Mouse (Mus musculus) left cerebral cortex, postnatal 10 days (tissue): ENCODE results near the gene Arl6ip6. TPM values are rescaled to one million over a fixed set of nuclear protein-coding genes. Genes with fewer than 3 reads are reported as not detected.

Experiments
- DNase-seq, 2 experiments: peaks; one replicate each; pipeline ENCODE4 v3.0.0; 2021 to 2022; ENCODE audit warnings: low spot score in 2 of 2, mixed read lengths in 1 of 2; ENCODE audit errors: extremely low spot score in 1 of 2
- intact Hi-C: fragments of 180-260 bp; cut with DNase I; formaldehyde crosslinking; loops from one replicate; pipeline ENCODE4 v1.15.1; 2025
- total RNA-seq, 2 experiments: library from RNA; stranded (reverse); gene quantifications; 2 replicates each; pipeline ENCODE4 v1.2.3; 2021

Gene Arl6ip6
- total RNA-seq = 10 to 100 TPM; 14.6 to 17.2 TPM

DNA sequence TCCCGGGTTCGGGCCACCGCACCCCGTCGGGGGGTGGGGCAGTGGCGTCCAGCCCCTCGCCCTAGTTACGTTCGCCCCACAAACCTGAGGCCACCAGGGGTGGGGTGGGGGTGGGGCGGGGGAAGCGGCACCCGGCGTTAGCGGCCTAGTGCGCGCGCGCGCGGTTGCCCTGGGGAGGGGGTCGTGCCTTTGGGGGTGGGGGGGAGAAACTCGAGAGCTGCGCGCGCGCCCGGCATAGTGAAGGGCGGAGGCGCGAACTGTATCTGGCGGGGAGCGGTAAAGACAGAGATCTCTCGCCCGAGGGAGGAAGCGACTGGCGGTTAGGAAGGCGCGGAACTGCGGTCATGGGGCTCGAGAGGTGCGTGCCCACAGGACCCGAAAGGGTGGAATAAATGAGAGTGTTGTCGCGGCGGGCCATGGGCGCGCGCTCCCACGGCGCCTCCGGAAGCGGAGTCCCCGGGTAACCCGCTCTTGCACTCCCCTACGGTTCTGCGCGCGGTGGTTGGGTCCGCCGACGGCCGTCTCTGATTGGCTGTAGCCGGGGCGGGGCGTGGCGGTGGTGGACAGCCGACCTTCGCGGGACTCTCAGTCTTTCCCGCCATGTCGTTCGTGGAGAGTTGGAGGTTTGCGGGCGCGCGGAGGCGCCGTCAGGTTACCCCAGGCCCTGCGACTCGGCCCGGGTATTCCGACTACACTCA, at the start of gene Arl6ip6:
Gene Arl6ip6 (plus strand): TSS at position 204 of the 698 bp plus-strand sequence.
- DNase-seq = peak; percentile 95 to 99
- intact Hi-C loops = loop anchor here (5.0 kb wide), 1 partner anchor 434 kb away; no protein-coding TSS in a partner anchor

GRCm38 (mm10) chr2:53146852-53147251, 44.7 kb upstream of the Arl6ip6 start:
- DNase-seq = no peak
- intact Hi-C loops = no loop called here

DNA sequence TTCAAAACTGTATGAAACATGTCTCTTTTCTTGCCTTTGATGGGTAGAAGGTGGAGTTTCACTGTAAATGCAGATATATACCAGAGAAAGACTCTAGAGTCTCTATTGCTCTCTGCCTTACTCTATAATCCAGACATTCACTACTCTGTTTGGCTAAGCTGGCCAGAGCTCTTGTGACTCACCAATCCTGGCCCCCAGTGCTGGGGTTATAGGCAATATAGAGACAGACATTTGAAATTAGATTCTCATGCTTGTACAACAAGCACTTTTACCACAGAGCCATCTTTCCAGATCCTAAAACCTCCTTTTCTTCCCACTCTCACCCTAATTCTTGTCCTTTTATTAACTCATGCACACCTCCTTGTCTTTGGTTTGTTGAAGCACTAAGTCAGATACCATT, 17.6 kb upstream of the Arl6ip6 start:
- no peak for DNase-seq
- intact Hi-C loops = no loop called here

DNA sequence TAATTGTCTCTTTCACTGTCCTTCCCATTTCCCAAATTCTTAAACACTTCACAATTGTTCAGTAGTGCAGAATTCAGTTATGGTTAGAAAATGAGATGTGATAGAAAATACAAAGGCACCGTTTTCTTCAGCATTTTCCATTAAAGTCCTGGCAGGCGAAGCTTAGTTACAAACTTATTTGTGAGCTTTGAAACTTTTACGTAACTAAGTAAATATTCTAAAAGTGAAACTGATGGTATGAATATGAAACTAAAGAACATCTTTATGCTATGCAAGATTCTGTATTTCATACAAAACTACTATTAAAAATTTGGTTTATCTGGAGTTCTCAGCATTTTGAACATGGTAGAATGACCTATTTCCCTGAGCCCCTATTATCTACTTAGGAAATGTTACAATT, 12.6 kb upstream of the Arl6ip6 start:
- no peak for DNase-seq
- intact Hi-C loops = no loop called here

- no peak for DNase-seq
- intact Hi-C loops = no loop called here
These were observed 11.7 kb upstream of the Arl6ip6 start for GRCm38 (mm10) chr2:53179876-53180275.

DNA sequence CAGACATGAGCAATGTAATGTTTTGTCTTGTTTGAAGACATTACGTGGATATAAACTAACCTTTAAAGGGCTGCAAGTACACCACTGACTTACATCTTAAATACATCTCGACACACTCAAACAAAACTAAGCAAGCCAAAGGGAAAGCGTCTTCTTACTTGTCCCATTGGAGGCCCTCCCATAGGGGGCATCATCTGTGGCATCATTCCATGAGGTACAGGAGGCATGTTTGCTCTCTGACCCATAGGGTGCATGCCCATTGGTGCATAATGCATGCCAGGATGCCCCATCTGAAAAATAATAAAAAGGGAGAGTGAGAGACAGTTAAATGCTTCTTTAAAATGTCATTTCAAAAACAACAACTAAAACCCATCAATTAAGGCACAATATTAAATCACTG, 1.7 kb upstream of the Arl6ip6 start:
- intact Hi-C loops = loop anchor here (5.0 kb wide), 1 partner anchor 433 kb away; no protein-coding TSS in a partner anchor
- DNase-seq = peak in 1 of 2 experiments; percentile 29

DNA sequence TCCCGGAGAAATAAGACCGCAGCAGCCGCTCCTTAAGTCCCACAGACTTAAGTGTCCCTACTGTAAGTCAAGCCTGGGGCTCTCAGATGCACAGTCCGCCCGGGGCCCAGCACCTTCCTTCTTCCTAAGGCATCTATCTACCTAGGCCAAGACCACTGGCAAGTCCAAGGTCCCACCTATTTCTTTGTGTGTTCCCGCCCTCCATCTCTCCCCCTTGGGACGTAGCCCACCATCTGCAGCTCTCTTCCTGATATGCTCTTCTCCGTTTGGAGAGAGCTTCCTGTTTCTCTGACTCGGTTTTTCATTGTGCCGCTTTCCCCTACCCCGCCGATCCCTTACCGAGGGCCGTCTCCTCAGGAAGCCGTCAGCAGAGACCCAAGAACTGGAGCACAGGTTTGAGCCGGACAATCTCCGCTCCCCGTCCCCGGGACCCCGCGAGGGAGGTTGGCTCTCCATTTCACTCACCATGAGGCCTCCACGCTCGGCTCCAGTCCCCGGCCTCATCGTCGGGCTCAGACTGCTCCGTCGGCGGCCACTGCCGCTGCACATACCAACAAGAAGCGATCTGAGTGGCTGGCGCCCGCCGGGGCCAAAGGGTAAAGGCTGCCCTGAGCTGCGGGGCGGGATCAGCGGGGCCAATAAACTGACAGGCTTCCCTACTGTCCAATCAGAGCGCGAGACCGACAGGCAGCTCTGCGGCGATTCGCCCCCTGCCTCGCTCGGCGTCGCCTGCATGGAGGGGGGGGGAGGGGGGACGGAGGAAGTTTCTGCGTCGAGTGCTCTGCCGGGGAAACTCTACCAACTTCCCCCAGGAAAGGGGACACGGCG, 628 bp upstream of the Arl6ip6 start, which contains the start of gene Prpf40a:
Gene Prpf40a (minus strand): TSS at position 601 of the 828 bp plus-strand sequence.
- intact Hi-C loops = loop anchor here (5.0 kb wide), 1 partner anchor 434 kb away; no protein-coding TSS in a partner anchor
- DNase-seq = peak; percentile 99 to 100

DNA sequence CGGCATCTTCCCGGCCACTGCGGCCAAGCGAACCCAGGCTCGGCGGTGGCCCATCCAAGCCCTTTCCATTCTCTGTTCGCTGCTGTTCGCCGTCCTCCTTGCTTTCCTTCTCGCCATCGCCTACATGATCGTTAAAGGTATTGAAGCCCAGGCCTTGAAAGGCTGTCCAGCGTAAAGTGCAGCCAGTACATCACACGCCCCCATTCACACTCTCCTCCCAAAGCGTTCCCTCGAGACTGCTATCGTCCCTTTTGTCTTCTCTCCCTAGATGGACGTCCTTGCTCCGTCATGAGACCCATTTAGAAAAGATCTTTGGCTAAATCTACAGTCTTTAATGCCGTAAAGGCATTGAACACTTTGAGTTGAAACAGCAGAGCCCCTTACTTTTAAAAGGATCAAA, 860 bp downstream of the Arl6ip6 start:
- DNase-seq = no peak
- intact Hi-C loops = loop anchor here (5.0 kb wide), 1 partner anchor 435 kb away; no protein-coding TSS in a partner anchor

DNA sequence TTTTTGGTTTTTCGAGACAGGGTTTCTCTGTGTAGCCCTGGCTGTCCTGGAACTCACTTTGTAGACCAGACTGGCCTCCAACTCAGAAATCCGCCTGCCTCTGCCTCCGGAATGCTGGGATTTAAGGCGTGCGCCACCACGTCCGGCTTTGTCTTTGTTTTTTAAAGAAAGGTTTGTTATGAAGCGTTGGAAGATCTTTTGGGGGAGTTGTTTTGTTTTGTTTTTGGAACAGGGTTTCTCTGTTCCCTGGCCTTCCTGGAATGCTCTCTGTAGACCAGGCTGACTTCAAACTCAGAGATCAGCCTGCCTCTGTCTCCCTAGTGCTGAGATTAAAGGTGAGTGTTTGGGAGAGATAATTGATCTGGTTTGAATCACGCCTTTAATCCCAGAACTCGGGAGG, 4.9 kb downstream of the Arl6ip6 start:
- no peak for DNase-seq
- intact Hi-C loops = no loop called here

DNA sequence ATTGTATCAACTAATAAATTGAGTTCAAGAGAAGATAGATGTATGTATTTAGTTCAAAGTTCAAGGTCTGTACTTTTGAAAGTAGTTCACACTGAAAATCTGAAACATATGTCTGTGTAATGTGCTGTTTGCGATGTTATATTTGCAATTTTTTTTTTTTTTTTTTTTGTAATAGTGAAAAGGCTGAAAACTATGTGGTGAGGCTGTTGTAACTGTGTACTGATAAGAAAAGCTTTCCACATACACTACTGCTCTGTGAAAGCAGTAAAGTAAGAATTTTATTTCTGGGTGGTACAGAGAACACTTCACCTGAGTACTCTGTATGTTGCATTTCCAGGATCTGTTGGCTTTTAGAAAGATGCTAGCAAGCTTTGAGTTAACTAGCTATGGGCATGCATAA, 7.7 kb downstream of the Arl6ip6 start:
- DNase-seq = no peak
- intact Hi-C loops = no loop called here

DNA sequence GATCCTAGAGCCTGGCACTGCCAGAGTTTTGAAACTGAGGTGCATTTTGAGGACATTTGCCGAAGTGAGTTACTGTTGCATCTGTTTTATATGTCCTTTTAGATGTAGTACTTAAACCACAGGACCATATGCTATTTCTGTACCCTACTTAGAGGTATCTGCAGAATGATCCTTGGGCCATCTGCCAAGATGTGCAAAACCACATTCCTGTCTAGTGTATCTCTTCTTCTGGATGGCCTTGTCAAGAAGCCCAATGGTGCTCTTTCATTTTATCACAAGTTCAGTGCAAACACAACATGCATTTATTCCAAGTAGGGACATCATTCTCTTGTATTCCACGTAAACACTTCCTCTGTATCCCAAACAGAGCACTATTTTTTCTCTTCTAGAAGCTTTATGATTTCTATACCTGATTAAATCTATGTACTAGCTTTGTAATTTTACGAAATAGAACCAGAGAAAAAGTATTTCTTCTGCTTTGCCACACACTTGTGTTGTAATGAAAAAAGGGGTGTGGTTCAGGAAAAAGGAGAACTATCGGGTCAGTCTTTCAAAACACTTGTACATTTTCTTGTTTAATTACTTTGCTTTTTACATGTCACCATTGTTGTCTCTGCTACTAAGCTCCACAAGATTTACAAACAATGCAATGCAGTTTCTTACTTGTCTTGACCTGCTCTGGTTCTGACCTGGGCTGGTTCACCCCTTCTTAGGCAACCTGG, 8.8 kb downstream of the Arl6ip6 start:
- intact Hi-C loops = no loop called here
- DNase-seq = no peak

DNA sequence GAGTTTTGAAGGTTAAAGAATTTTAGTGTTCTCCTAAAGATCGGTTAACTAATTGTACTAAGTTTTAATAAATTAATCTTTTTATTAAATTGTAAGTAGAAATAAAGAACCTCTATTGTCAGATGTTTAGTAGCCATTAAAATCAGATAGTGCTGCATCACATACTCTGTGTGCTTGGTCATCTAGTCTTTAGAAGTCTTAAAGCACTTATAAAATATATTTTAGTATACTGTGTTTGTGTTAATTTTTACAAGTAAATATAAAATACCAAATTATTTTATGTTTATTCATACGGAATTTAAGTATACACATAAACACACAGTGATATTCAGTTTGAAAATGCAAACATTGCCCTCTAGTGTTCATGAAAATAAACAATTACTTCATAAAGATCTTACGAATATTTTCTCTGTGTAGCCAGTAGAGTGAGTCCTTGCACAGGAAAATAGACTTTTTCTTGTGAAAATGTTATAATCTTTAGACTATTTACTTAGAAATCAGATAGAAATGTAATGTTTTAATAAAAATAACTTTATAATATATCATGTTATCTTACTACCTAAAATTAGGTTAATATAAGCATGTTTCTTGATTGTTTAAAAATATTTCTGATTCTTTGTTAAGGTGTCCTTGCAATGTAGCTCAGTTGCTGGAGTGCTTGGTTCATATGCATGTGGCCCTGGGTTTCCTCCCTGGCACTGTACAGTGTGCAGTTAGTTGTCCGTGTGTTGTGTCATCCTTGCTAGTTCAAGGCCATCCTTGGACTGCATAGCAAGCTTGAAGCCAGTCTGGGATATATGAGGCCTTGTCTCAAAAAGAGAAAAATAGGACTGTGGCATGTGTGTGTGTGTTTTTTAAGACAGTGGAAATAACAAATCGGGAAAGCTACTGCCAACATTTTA, 13.1 kb downstream of the Arl6ip6 start:
- no peak for DNase-seq
- intact Hi-C loops = loop anchor here (5.0 kb wide), 1 partner anchor 883 kb away; the partner anchor contains the start of gene Rprm

DNA sequence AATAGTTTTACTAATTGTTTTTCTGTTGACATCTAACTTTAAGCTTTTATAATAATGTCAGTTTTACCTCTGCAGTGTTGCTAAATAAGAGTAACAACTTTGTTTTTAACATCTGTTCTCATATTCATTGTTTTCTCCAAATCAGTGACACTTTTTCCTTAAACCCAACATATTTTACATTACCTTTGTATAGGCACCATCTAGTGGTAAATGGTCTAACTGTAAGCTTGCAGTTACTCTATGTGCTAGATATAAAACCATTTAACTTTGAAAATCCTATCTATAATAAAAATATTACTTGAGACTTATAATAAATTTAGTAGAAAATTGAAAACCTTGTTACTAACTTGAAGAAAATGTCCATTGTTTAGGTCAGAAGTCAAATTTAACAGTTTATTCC, 15.2 kb downstream of the Arl6ip6 start:
- intact Hi-C loops = loop anchor here (5.0 kb wide), 1 partner anchor 881 kb away; the partner anchor contains the start of gene Rprm
- no peak for DNase-seq

GRCm38 (mm10) chr2:53213493-53213892, 22.0 kb downstream of the Arl6ip6 start:
- intact Hi-C loops = no loop called here
- DNase-seq = no peak

DNA sequence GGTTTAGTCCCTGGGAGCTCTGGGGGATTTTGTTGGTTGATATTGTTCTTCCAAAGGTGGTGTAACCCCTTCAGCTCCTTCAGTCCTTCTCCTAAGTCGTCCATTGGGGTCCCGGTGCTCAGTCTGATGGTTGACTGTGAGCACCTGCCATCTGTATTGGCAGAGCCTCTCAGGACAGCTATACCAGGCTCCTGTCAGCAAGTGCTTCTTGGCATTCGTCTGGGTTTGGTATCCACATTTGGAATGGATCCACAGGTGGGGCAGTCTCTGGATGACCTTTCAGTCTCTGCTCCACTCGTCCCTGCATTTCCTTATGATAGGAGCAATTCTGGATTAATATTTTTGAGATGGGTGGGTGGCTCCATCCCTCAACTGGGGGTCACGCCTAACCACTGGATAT, 30.7 kb downstream of the Arl6ip6 start:
- intact Hi-C loops = no loop called here
- DNase-seq = no peak

GRCm38 (mm10) chr2:53256982-53257381, 65.5 kb downstream of the Arl6ip6 start:
- DNase-seq = no peak
- intact Hi-C loops = no loop called here
